Mouse (Mus musculus) forebrain, embryonic 14.5 days (tissue): Measurements from ENCODE around the gene Zfp536. TPM values are rescaled to one million over a fixed set of nuclear protein-coding genes. Genes with fewer than 3 reads are reported as not detected.

Experiments used
- ATAC-seq: fragments of 200-750 bp; cut with Nextera tagmentation; 2 replicates; pipeline ENCODE4 v1.8.0; 2017; ENCODE audit warnings: mild to moderate bottlenecking, moderate library complexity
- DNase-seq: peaks from one replicate; pipeline ENCODE4 v3.0.0-alpha.2; 2015; ENCODE audit warnings: low spot score
- H3K27ac ChIP-seq: fragments of 300-500 bp; sonication (generic); 2 replicates; pipeline ENCODE4 v1.5.1; 2014; ENCODE audit warnings: low read depth, mild to moderate bottlenecking, control low read depth, low read length, moderate library complexity
- H3K27me3 ChIP-seq: fragments of 300-500 bp; sonication (generic); replicated peaks from 2 replicates; pipeline ENCODE4 v1.6.1; 2014; ENCODE audit warnings: low read length, control low read depth, mixed read lengths; ENCODE audit not compliant: control insufficient read depth, insufficient read depth
- H3K36me3 ChIP-seq: fragments of 300-500 bp; sonication (generic); 2 replicates; pipeline ENCODE4 v1.6.1; 2014; ENCODE audit warnings: low read length, control low read depth; ENCODE audit not compliant: control insufficient read depth, insufficient read depth
- H3K4me1 ChIP-seq: fragments of 300-500 bp; sonication (generic); 2 replicates; pipeline ENCODE4 v1.6.1; 2014; ENCODE audit warnings: antibody characterized with exemption, low read length, control low read depth; ENCODE audit not compliant: control insufficient read depth, insufficient read depth
- H3K4me2 ChIP-seq: fragments of 300-500 bp; sonication (generic); 2 replicates; pipeline ENCODE4 v1.6.1; 2014; ENCODE audit warnings: mild to moderate bottlenecking, control low read depth, low read length
- H3K4me3 ChIP-seq: fragments of 300-500 bp; sonication (generic); 2 replicates; pipeline ENCODE4 v1.5.1; 2014; ENCODE audit warnings: low read depth, low read length, control low read depth
- H3K9ac ChIP-seq: fragments of 300-500 bp; sonication (generic); 2 replicates; pipeline ENCODE4 v1.6.1; 2014; ENCODE audit warnings: mild to moderate bottlenecking, low read length, control low read depth, moderate library complexity
- H3K9me3 ChIP-seq: fragments of 300-500 bp; sonication (generic); replicated peaks from 2 replicates; pipeline ENCODE4 v1.6.1; 2016; ENCODE audit warnings: low read length, control low read depth, mixed read lengths; ENCODE audit not compliant: control insufficient read depth
- WGBS: fragments of 180-500 bp; shearing (Covaris S2); extraction: QIAGEN DNeasy Blood & Tissue Kit; methylation state at CpG from one replicate; pipeline ENCODE4 v1.1.7; 2014; 5-methylcytosine and 5-hydroxymethylcytosine counted together
- polyA plus RNA-seq: library from polyadenylated mRNA; unstranded; fragments of >200 nt; fragmentation: Nextera tagmentation; extraction: Ambion mirVana; gene quantifications from 2 replicates; pipeline ENCODE4 v1.2.1, GENCODE M21; 2014

Gene Zfp536
- polyA plus RNA-seq, 1 experiment from 2014 or later, result 21.8 TPM

GRCm38 (mm10) chr7:37477309-37477708 is 296.1 kb downstream of the Zfp536 start:
- H3K9ac ChIP-seq, result no peak overlapping the region
- no peak overlapping the region for H3K4me3 ChIP-seq
- H3K9me3 ChIP-seq, result no peaks in the 10 kb centered on the region
- WGBS, result 65% methylated on average over 5 of the region's 5 CpGs
- DNase-seq, result no peak
- ATAC-seq, result no peak
- H3K4me1 ChIP-seq, result no peaks in the 10 kb centered on the region
- peaks cover 21% of the 10 kb centered on the region for H3K36me3 ChIP-seq
- no peak overlapping the region for H3K27ac ChIP-seq
- no peak overlapping the region for H3K4me2 ChIP-seq
- H3K27me3 ChIP-seq, result no peaks in the 10 kb centered on the region

- 58% methylated on average over 2 of the region's 2 CpGs for WGBS
- no peak for DNase-seq
- no peak overlapping the region for H3K4me2 ChIP-seq
- H3K36me3 ChIP-seq, result peaks cover 21% of the 10 kb centered on the region
- H3K27me3 ChIP-seq, result no peaks in the 10 kb centered on the region
- no peak overlapping the region for H3K27ac ChIP-seq
- no peaks in the 10 kb centered on the region for H3K9me3 ChIP-seq
- ATAC-seq, result no peak
- no peak overlapping the region for H3K4me3 ChIP-seq
- H3K4me1 ChIP-seq, result no peaks in the 10 kb centered on the region
- no peak overlapping the region for H3K9ac ChIP-seq
Measured at GRCm38 (mm10) chr7:37475485-37475884, 298.0 kb downstream of the Zfp536 start.

- Histone ChIP-seq H3K27ac (no peak overlapping the region), H3K27me3 (no peaks in the 10 kb centered on the region), H3K4me1 (no peaks in the 10 kb centered on the region), H3K4me3 (no peak overlapping the region), H3K36me3 (peaks cover 9% of the 10 kb centered on the region), H3K9me3 (no peaks in the 10 kb centered on the region), H3K9ac (no peak overlapping the region), H3K4me2 (no peak overlapping the region)
- WGBS, result 87% methylated on average over 8 of the region's 8 CpGs
- DNase-seq, result no peak
- no peak for ATAC-seq
Measured at GRCm38 (mm10) chr7:37474284-37474683, 299.2 kb downstream of the Zfp536 start.

GRCm38 (mm10) chr7:37473311-37474084 is 299.9 kb downstream of the Zfp536 start:
- no peak for ATAC-seq
- Histone ChIP-seq H3K27ac (no peak overlapping the region; the same call in 1 of the 2 replicates), H3K4me2 (no peak overlapping the region), H3K4me3 (no peak overlapping the region), H3K9ac (no peak overlapping the region), H3K9me3 (no peaks in the 10 kb centered on the region), H3K36me3 (peaks cover 5% of the 10 kb centered on the region; the same call in 1 of the 2 replicates), H3K27me3 (no peaks in the 10 kb centered on the region), H3K4me1 (no peaks in the 10 kb centered on the region)
- DNase-seq, result no peak
- 82% methylated on average over 24 of the region's 24 CpGs for WGBS

GRCm38 (mm10) chr7:37471726-37472125 is 301.7 kb downstream of the Zfp536 start:
- Histone ChIP-seq H3K27ac (no peak overlapping the region), H3K4me2 (no peak overlapping the region), H3K36me3 (no peaks in the 10 kb centered on the region), H3K4me3 (no peak overlapping the region), H3K9me3 (no peaks in the 10 kb centered on the region), H3K27me3 (no peaks in the 10 kb centered on the region), H3K4me1 (no peaks in the 10 kb centered on the region), H3K9ac (no peak overlapping the region)
- 52% methylated on average over 8 of the region's 8 CpGs for WGBS
- no peak for DNase-seq
- no peak for ATAC-seq

- H3K4me3 ChIP-seq, result no peak overlapping the region
- H3K4me1 ChIP-seq, result no peaks in the 10 kb centered on the region
- H3K9me3 ChIP-seq, result no peaks in the 10 kb centered on the region
- H3K9ac ChIP-seq, result no peak overlapping the region
- H3K4me2 ChIP-seq, result no peak overlapping the region
- H3K27me3 ChIP-seq, result no peaks in the 10 kb centered on the region
- no peaks in the 10 kb centered on the region for H3K36me3 ChIP-seq
- ATAC-seq (no peak), DNase-seq (no peak)
- WGBS, result 60% methylated on average over 9 of the region's 9 CpGs
- H3K27ac ChIP-seq, result no peak overlapping the region
Measured at GRCm38 (mm10) chr7:37466477-37467243, 306.8 kb downstream of the Zfp536 start.

GRCm38 (mm10) chr7:37464186-37464721 is 309.2 kb downstream of the Zfp536 start:
- H3K4me2 ChIP-seq, result no peak overlapping the region
- WGBS, result 57% methylated on average over 7 of the region's 7 CpGs
- H3K4me1 ChIP-seq, result no peaks in the 10 kb centered on the region
- ATAC-seq, result no peak
- no peaks in the 10 kb centered on the region for H3K36me3 ChIP-seq
- H3K9ac ChIP-seq, result no peak overlapping the region
- H3K9me3 ChIP-seq, result no peaks in the 10 kb centered on the region
- no peak overlapping the region for H3K4me3 ChIP-seq
- H3K27ac ChIP-seq, result no peak overlapping the region
- H3K27me3 ChIP-seq, result no peaks in the 10 kb centered on the region
- DNase-seq, result no peak

GRCm38 (mm10) chr7:37447523-37447922 is 325.9 kb downstream of the Zfp536 start:
- no peak for DNase-seq

GRCm38 (mm10) chr7:37439912-37440311 is 333.5 kb downstream of the Zfp536 start:
- no peaks in the 10 kb centered on the region for H3K9me3 ChIP-seq
- no peak overlapping the region for H3K4me3 ChIP-seq
- no peak overlapping the region for H3K4me2 ChIP-seq
- 88% methylated on average over 13 of the region's 13 CpGs for WGBS
- no peaks in the 10 kb centered on the region for H3K27me3 ChIP-seq
- no peaks in the 10 kb centered on the region for H3K36me3 ChIP-seq
- H3K9ac ChIP-seq, result no peak overlapping the region
- 0 out of 2 replicates have a peak, but pooled peaks cover 5% of the 10 kb centered on the region for H3K4me1 ChIP-seq
- ATAC-seq (no peak), DNase-seq (no peak)
- no peak overlapping the region for H3K27ac ChIP-seq

More at GRCm38 (mm10) chr7:37447523-37447922, 325.9 kb downstream of the Zfp536 start:
- no peak for ATAC-seq
- no peaks in the 10 kb centered on the region for H3K4me1 ChIP-seq
- H3K27me3 ChIP-seq, result no peaks in the 10 kb centered on the region
- no peak overlapping the region for H3K27ac ChIP-seq
- H3K4me3 ChIP-seq, result no peak overlapping the region
- no peak overlapping the region for H3K9ac ChIP-seq
- no peaks in the 10 kb centered on the region for H3K36me3 ChIP-seq
- no peaks in the 10 kb centered on the region for H3K9me3 ChIP-seq
- 91% methylated on average over 3 of the region's 3 CpGs for WGBS
- H3K4me2 ChIP-seq, result no peak overlapping the region
